Mouse (Mus musculus) hindbrain, embryonic 12.5 days (tissue): ENCODE results near the gene March8. TPM values are rescaled to one million over a fixed set of nuclear protein-coding genes. Genes with fewer than 3 reads are reported as not detected.

Source experiments
- ATAC-seq: fragments of 200-750 bp; cut with Nextera tagmentation; 2 replicates; pipeline ENCODE4 v1.8.0; 2017; ENCODE audit warnings: moderate TSS enrichment; ENCODE audit not compliant: low FRiP score
- H3K27ac ChIP-seq: fragments of 300-500 bp; sonication (generic); 2 replicates; pipeline ENCODE4 v1.5.1; 2016; ENCODE audit warnings: mild to moderate bottlenecking
- H3K27me3 ChIP-seq: fragments of 300-500 bp; sonication (generic); 2 replicates; pipeline ENCODE4 v1.6.1; 2016; ENCODE audit warnings: mild to moderate bottlenecking
- H3K36me3 ChIP-seq: fragments of 300-500 bp; sonication (generic); 2 replicates; pipeline ENCODE4 v1.6.1; 2016; ENCODE audit warnings: mild to moderate bottlenecking
- H3K4me1 ChIP-seq: fragments of 300-500 bp; sonication (generic); 2 replicates; pipeline ENCODE4 v1.6.1; 2016
- H3K4me2 ChIP-seq: fragments of 300-500 bp; sonication (generic); replicated peaks from 2 replicates; pipeline ENCODE4 v1.6.1; 2016; ENCODE audit warnings: mild to moderate bottlenecking
- H3K4me3 ChIP-seq: fragments of 300-500 bp; sonication (generic); 2 replicates; pipeline ENCODE4 v1.5.1; 2016; ENCODE audit warnings: mild to moderate bottlenecking
- H3K9ac ChIP-seq: fragments of 300-500 bp; sonication (generic); 2 replicates; pipeline ENCODE4 v1.6.1; 2016; ENCODE audit warnings: mild to moderate bottlenecking, moderate library complexity
- H3K9me3 ChIP-seq: fragments of 300-500 bp; sonication (generic); replicated peaks from 2 replicates; pipeline ENCODE4 v1.6.1; 2016; ENCODE audit warnings: mild to moderate bottlenecking
- WGBS: fragments of 180-500 bp; shearing (Covaris S2); methylation state at CpG from one replicate; pipeline ENCODE4 v1.1.7; 2016; 5-methylcytosine and 5-hydroxymethylcytosine counted together
- polyA plus RNA-seq: library from polyadenylated mRNA; unstranded; fragments of >200 nt; fragmentation: Nextera tagmentation; extraction: Ambion mirVana; gene quantifications from 2 replicates; pipeline ENCODE4 v1.2.1, GENCODE M21; 2016

The March8 gene
- polyA plus RNA-seq, 1 experiment from 2014 or later = 65.0 TPM

- Histone ChIP-seq H3K9ac (no peak overlapping the region), H3K27me3 (peaks cover 16% of the 10 kb centered on the region), H3K27ac (no peak overlapping the region), H3K4me2 (no peak overlapping the region), H3K4me3 (no peak overlapping the region), H3K4me1 (peaks cover 5% of the 10 kb centered on the region), H3K36me3 (no peaks in the 10 kb centered on the region), H3K9me3 (no peaks in the 10 kb centered on the region)
- no peak for ATAC-seq
- 74% methylated on average over 4 of the region's 4 CpGs for WGBS
Observed at GRCm38 (mm10) chr6:116455781-116456180, 118.0 kb downstream of the March8 start.

DNA sequence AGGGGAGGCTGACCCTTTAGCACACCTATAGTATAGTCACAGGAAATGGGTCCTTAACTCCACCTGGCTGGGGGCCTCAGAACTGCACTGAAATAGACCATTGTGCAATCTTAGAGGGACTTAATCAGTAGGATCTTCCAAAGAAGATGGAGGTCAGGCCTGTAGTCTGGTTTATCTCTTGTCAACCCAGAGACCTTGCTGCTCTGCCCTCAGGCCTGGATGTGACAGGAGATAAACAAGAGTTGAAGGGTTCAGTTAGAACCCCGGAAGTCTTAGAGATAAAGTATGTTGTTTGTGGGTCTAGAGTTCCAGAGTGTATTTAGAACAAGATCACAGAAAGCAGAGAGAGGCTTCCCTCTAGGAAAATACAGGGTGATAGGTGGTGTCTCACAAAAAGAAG, 118.7 kb downstream of the March8 start:
- Histone ChIP-seq H3K9ac (no peak overlapping the region), H3K36me3 (no peaks in the 10 kb centered on the region), H3K9me3 (no peaks in the 10 kb centered on the region), H3K4me1 (peaks cover 8% of the 10 kb centered on the region), H3K4me2 (no peak overlapping the region), H3K27ac (no peak overlapping the region), H3K4me3 (no peak overlapping the region), H3K27me3 (peaks cover 23% of the 10 kb centered on the region)
- ATAC-seq = no peak
- WGBS = 83% methylated on average over 1 of the region's 1 CpGs

GRCm38 (mm10) chr6:116458728-116459127, 120.9 kb downstream of the March8 start:
- no peak for ATAC-seq
- 83% methylated on average over 4 of the region's 4 CpGs for WGBS

More at GRCm38 (mm10) chr6:116458728-116459127, 120.9 kb downstream of the March8 start:
- Histone ChIP-seq H3K4me2 (no peak overlapping the region), H3K9ac (no peak overlapping the region), H3K27me3 (peaks cover 32% of the 10 kb centered on the region), H3K4me3 (no peak overlapping the region), H3K36me3 (no peaks in the 10 kb centered on the region), H3K27ac (no peak overlapping the region), H3K4me1 (peaks cover 8% of the 10 kb centered on the region), H3K9me3 (no peaks in the 10 kb centered on the region)

Other genes with a start within 250 kb of the March8 start
- 29.1 and 33.0 TPM in 2 replicates for gene Tmcc1, start 144.5 kb upstream of the March8 start, polyA plus RNA-seq
- gene Washc2, start 130.0 kb upstream of the March8 start, polyA plus RNA-seq = 71.7 and 72.2 TPM in 2 replicates
- 8.9 and 9.7 TPM in 2 replicates for gene Zfand4, start 73.8 kb upstream of the March8 start, polyA plus RNA-seq
- gene Alox5, start 123.2 kb downstream of the March8 start, polyA plus RNA-seq = 1.0 and 1.2 TPM in 2 replicates
- gene Olfr211, start 151.1 kb downstream of the March8 start, polyA plus RNA-seq = not detected in 2 replicates
- 0.08 TPM in 1 of 2 replicates, not detected in the other for gene Olfr212, start 168.5 kb downstream of the March8 start, polyA plus RNA-seq
- gene Olfr213, start 200.4 kb downstream of the March8 start, polyA plus RNA-seq = not detected in 2 replicates
- 0.23 and 0.52 TPM in 2 replicates for gene Gm5580, start 213.1 kb downstream of the March8 start, polyA plus RNA-seq
- gene Olfr214, start 216.2 kb downstream of the March8 start, polyA plus RNA-seq = not detected in 2 replicates
- not detected in 2 replicates for gene Olfr215, start 246.2 kb downstream of the March8 start, polyA plus RNA-seq